Mouse (Mus musculus): ENCODE measurements at regions not wholly inside any gene's neighbourhood (a gene's known extent, or its start where the extent isn't known, plus 50 kb on each side); places are given as distances from the start of the nearest gene placed in this dataset.

DNA sequence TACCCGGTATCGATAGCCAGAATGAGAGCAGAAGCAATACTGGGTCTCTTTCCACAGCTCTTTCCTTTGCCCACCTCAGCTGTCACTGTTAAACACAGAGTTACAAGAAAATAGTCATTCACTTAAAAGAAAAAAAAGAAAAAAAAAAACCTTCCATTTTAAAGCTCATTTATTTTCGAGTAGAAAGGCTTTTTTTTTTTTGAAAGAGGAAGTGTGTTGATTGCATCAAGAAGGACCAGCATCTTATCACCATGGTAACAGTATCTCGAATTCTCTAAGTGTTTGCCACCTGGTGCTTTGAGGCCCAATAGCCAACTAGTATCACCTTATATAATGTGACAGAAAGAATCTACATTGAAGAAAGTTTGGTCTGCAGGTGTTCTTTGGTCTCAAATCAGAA is 245.5 kb upstream of the Ccdc54 start:
- H3K4me3 ChIP-seq (ENCODE audit: control insufficient read depth in 1 of 2, insufficient read depth in 1 of 2, low read depth in 2 of 2, low read length in 2 of 2) = no peak overlapping the region
- no peak overlapping the region for H3K27ac ChIP-seq (ENCODE audit: control insufficient read depth, low read depth, low read length)
- TF ChIP-seq USF2 (IDR thresholded peaks at IDR 0.05; ENCODE audit: borderline replicate concordance in 1 of 2, insufficient read depth in 1 of 2, low read depth in 1 of 2, low read length in 2 of 2) = no peak
- TF ChIP-seq ZNF384 (IDR thresholded peaks at IDR 0.05; ENCODE audit: low read depth, low read length) = peak; percentile 77
- peak; percentile 13 for DNase-seq (ENCODE audit: low read depth, low spot score)
- no peak overlapping the region for H3K9ac ChIP-seq (ENCODE audit: control insufficient read depth, low read depth, low read length, poor library complexity, severe bottlenecking)
- peaks cover 2 to 9% of the 10 kb centered on the region in 2 experiments; a peak in 3 of 4 replicates for H3K4me1 ChIP-seq (ENCODE audit: control insufficient read depth in 1 of 2, insufficient read depth in 2 of 2, low read length in 2 of 2)
- H3K36me3 ChIP-seq (ENCODE audit: control insufficient read depth in 1 of 2, insufficient read depth in 2 of 2, low read length in 2 of 2) = peaks cover 0 to 9% of the 10 kb centered on the region in 2 experiments; a peak in 2 of 4 replicates
- H3K27me3 ChIP-seq (ENCODE audit: control insufficient read depth in 1 of 2, insufficient read depth in 2 of 2, low read length in 2 of 2) = no peaks in the 10 kb centered on the region
- H3K9me3 ChIP-seq (replicated peaks; ENCODE audit: insufficient read depth, low read length) = no peaks in the 10 kb centered on the region
- H3K79me2 ChIP-seq (ENCODE audit: control insufficient read depth, insufficient read depth, low read length, poor library complexity) = no peaks in the 10 kb centered on the region

DNA sequence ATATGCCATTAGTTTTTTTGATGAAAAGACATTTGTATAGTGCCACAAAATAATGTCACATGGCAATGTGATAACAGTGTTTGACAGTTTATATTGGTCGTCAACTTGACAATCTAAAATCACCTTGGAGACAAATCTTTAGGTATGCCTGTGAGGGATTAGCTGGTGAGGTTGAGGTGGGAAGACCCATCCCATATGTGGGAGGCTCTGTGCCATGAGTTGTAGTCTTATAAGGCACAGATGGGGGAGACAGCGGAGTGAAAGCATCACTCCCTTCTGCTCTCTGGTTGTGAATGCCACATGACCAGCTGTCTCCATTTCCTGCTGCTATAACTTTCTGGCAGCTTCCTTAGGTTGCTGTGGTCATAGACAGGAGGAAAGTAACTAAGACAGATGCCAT is 242.4 kb upstream of the Ccdc54 start:
- Histone ChIP-seq H3K27ac (ENCODE audit: control insufficient read depth, low read depth, low read length) (no peak overlapping the region), H3K9ac (ENCODE audit: control insufficient read depth, low read depth, low read length, poor library complexity, severe bottlenecking) (no peak overlapping the region), H3K36me3 (ENCODE audit: control insufficient read depth in 1 of 2, insufficient read depth in 2 of 2, low read length in 2 of 2) (no peaks in the 10 kb centered on the region), H3K79me2 (ENCODE audit: control insufficient read depth, insufficient read depth, low read length, poor library complexity) (no peaks in the 10 kb centered on the region), H3K9me3 (replicated peaks; ENCODE audit: insufficient read depth, low read length) (no peaks in the 10 kb centered on the region), H3K27me3 (ENCODE audit: control insufficient read depth in 1 of 2, insufficient read depth in 2 of 2, low read length in 2 of 2) (no peaks in the 10 kb centered on the region), H3K4me3 (ENCODE audit: control insufficient read depth in 1 of 2, insufficient read depth in 1 of 2, low read depth in 2 of 2, low read length in 2 of 2) (no peak overlapping the region), H3K4me1 (ENCODE audit: control insufficient read depth in 1 of 2, insufficient read depth in 2 of 2, low read length in 2 of 2) (no peaks in the 10 kb centered on the region)
- TF ChIP-seq POLR2A (IDR thresholded peaks at IDR 0.05; ENCODE audit: control insufficient read depth in 1 of 2, insufficient read depth in 1 of 2, low read depth in 1 of 2, low read length in 2 of 2, poor library complexity in 1 of 2) (no peak), TCF12 (IDR thresholded peaks at IDR 0.05; ENCODE audit: low read depth, low read length) (no peak), ZKSCAN1 (IDR thresholded peaks at IDR 0.05; ENCODE audit: low read depth, low read length) (no peak), HCFC1 (IDR thresholded peaks at IDR 0.05; ENCODE audit: low read depth, low read length) (no peak), CHD1 (IDR thresholded peaks at IDR 0.05; ENCODE audit: low read depth, low read length) (no peak), TBP (IDR thresholded peaks at IDR 0.05; ENCODE audit: low read depth, low read length) (no peak), UBTF (IDR thresholded peaks at IDR 0.05; ENCODE audit: borderline replicate concordance, insufficient read depth, low read depth, low read length) (no peak), ELF1 (IDR thresholded peaks at IDR 0.05; ENCODE audit: low read depth, low read length) (no peak), POLR2AphosphoS2 (IDR thresholded peaks at IDR 0.05; ENCODE audit: low read length) (no peak), USF2 (IDR thresholded peaks at IDR 0.05; ENCODE audit: borderline replicate concordance in 1 of 2, insufficient read depth in 1 of 2, low read depth in 1 of 2, low read length in 2 of 2) (no peak), MAX (IDR thresholded peaks at IDR 0.05; ENCODE audit: low read length) (no peak), NELFE (IDR thresholded peaks at IDR 0.05; ENCODE audit: low read depth, low read length) (no peak)
- DNase-seq (ENCODE audit: low read depth, low spot score) = no peak

DNA sequence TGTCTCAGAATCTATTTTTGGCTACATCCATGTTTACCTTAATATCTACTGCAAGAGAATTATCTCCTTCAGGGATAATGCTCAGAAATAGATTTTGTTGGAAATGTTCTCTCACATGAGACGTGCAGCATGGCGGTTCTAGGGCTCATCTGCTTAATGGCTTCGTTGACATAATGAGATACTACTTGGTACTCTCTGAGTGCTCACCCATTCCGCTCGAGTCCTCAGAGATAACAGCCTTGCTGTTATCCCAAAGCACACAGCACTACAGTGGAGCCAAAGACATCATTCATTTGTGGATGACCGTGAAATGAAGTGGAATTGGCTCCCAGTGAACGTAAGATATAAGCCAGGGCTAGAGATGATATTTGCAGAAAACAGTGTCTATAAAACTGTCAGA is 231.4 kb upstream of the Ccdc54 start:
- H3K9ac ChIP-seq (ENCODE audit: control insufficient read depth, low read depth, low read length, poor library complexity, severe bottlenecking) = no peak overlapping the region
- TF ChIP-seq POLR2AphosphoS5 (IDR thresholded peaks at IDR 0.05; ENCODE audit: borderline replicate concordance, low read depth, low read length) = no peak
- no peak for TF ChIP-seq JUND (IDR thresholded peaks at IDR 0.05; ENCODE audit: low read depth, low read length)
- no peak for TF ChIP-seq TAL1 (IDR thresholded peaks at IDR 0.05; ENCODE audit: low read length)
- no peak for TF ChIP-seq GATA1 (IDR thresholded peaks at IDR 0.05; ENCODE audit: low read depth, low read length)
- TF ChIP-seq KAT2A (conservative IDR thresholded peaks at IDR 0.05; ENCODE audit: low read depth, low read length) = no peak
- TF ChIP-seq RCOR1 (IDR thresholded peaks at IDR 0.05; ENCODE audit: low read depth, low read length) = no peak
- no peak overlapping the region for H3K27ac ChIP-seq (ENCODE audit: control insufficient read depth, low read depth, low read length)
- H3K4me3 ChIP-seq (ENCODE audit: control insufficient read depth in 1 of 2, insufficient read depth in 1 of 2, low read depth in 2 of 2, low read length in 2 of 2) = no peak overlapping the region
- H3K4me1 ChIP-seq (ENCODE audit: control insufficient read depth in 1 of 2, insufficient read depth in 2 of 2, low read length in 2 of 2) = no peaks in the 10 kb centered on the region
- H3K9me3 ChIP-seq (replicated peaks; ENCODE audit: insufficient read depth, low read length) = no peaks in the 10 kb centered on the region
- no peak for DNase-seq (ENCODE audit: low read depth, low spot score)
- no peaks in the 10 kb centered on the region for H3K36me3 ChIP-seq (ENCODE audit: control insufficient read depth in 1 of 2, insufficient read depth in 2 of 2, low read length in 2 of 2)
- no peaks in the 10 kb centered on the region for H3K79me2 ChIP-seq (ENCODE audit: control insufficient read depth, insufficient read depth, low read length, poor library complexity)
- no peaks in the 10 kb centered on the region; a peak in 1 of 4 replicates for H3K27me3 ChIP-seq (ENCODE audit: control insufficient read depth in 1 of 2, insufficient read depth in 2 of 2, low read length in 2 of 2)

Data from MEL (cell line).